Mouse (Mus musculus): ENCODE measurements at regions not wholly inside any gene's neighbourhood (a gene's known extent, or its start where the extent isn't known, plus 50 kb on each side); places are given as distances from the start of the nearest gene placed in this dataset.

GRCm38 (mm10) chr3:80255304-80255703 is 371.0 kb downstream of the Fam198b start:
- Histone ChIP-seq H3K36me3 (ENCODE audit: control insufficient read depth, insufficient read depth, low read length) (no peaks in the 10 kb centered on the region), H3K4me1 (ENCODE audit: control insufficient read depth, insufficient read depth, insufficient read length, low read length) (no peaks in the 10 kb centered on the region), H3K27ac (ENCODE audit: insufficient read depth, low read depth, low read length) (no peak overlapping the region), H3K4me3 (ENCODE audit: low read depth, low read length) (no peak overlapping the region), H3K27me3 (ENCODE audit: control insufficient read depth, insufficient read depth, low read length) (no peaks in the 10 kb centered on the region)
- WGBS, result 81% methylated on average over 3 of the region's 3 CpGs
- TF ChIP-seq POLR2A (IDR thresholded peaks at IDR 0.05; ENCODE audit: low read depth, low read length) (no peak), CTCF (IDR thresholded peaks at IDR 0.05; ENCODE audit: extremely low read depth, insufficient read length, insufficient replicate concordance, low read depth, low read length) (no peak)

GRCm38 (mm10) chr3:80256383-80256782 is 372.1 kb downstream of the Fam198b start:
- no peaks in the 10 kb centered on the region for H3K4me1 ChIP-seq (ENCODE audit: control insufficient read depth, insufficient read depth, insufficient read length, low read length)
- H3K27me3 ChIP-seq (ENCODE audit: control insufficient read depth, insufficient read depth, low read length), result no peaks in the 10 kb centered on the region
- H3K36me3 ChIP-seq (ENCODE audit: control insufficient read depth, insufficient read depth, low read length), result no peaks in the 10 kb centered on the region
- WGBS, result 87% methylated on average over 3 of the region's 3 CpGs
- no peak overlapping the region for H3K4me3 ChIP-seq (ENCODE audit: low read depth, low read length)
- no peak for TF ChIP-seq POLR2A (IDR thresholded peaks at IDR 0.05; ENCODE audit: low read depth, low read length)
- no peak for TF ChIP-seq CTCF (IDR thresholded peaks at IDR 0.05; ENCODE audit: extremely low read depth, insufficient read length, insufficient replicate concordance, low read depth, low read length)
- no peak overlapping the region for H3K27ac ChIP-seq (ENCODE audit: insufficient read depth, low read depth, low read length)

- TF ChIP-seq CTCF (IDR thresholded peaks at IDR 0.05; ENCODE audit: extremely low read depth, insufficient read length, insufficient replicate concordance, low read depth, low read length) (no peak), POLR2A (IDR thresholded peaks at IDR 0.05; ENCODE audit: low read depth, low read length) (no peak)
- H3K36me3 ChIP-seq (ENCODE audit: control insufficient read depth, insufficient read depth, low read length), result no peaks in the 10 kb centered on the region
- H3K27me3 ChIP-seq (ENCODE audit: control insufficient read depth, insufficient read depth, low read length), result no peaks in the 10 kb centered on the region
- no peaks in the 10 kb centered on the region for H3K4me1 ChIP-seq (ENCODE audit: control insufficient read depth, insufficient read depth, insufficient read length, low read length)
- H3K27ac ChIP-seq (ENCODE audit: insufficient read depth, low read depth, low read length), result no peak overlapping the region
- H3K4me3 ChIP-seq (ENCODE audit: low read depth, low read length), result no peak overlapping the region
- 77% methylated on average over 2 of the region's 2 CpGs for WGBS
Measured at GRCm38 (mm10) chr3:80263095-80263494, 378.8 kb downstream of the Fam198b start.

- TF ChIP-seq POLR2A (IDR thresholded peaks at IDR 0.05; ENCODE audit: low read depth, low read length) (no peak), CTCF (IDR thresholded peaks at IDR 0.05; ENCODE audit: extremely low read depth, insufficient read length, insufficient replicate concordance, low read depth, low read length) (no peak)
- Histone ChIP-seq H3K27me3 (ENCODE audit: control insufficient read depth, insufficient read depth, low read length) (no peaks in the 10 kb centered on the region), H3K4me1 (ENCODE audit: control insufficient read depth, insufficient read depth, insufficient read length, low read length) (no peaks in the 10 kb centered on the region), H3K27ac (ENCODE audit: insufficient read depth, low read depth, low read length) (no peak overlapping the region), H3K4me3 (ENCODE audit: low read depth, low read length) (no peak overlapping the region), H3K36me3 (ENCODE audit: control insufficient read depth, insufficient read depth, low read length) (no peaks in the 10 kb centered on the region)
- 41% methylated on average over 1 of the region's 1 CpGs for WGBS
Measured at GRCm38 (mm10) chr3:80284656-80285055, 400.3 kb downstream of the Fam198b start.

- no peak overlapping the region for H3K27ac ChIP-seq (ENCODE audit: insufficient read depth, low read depth, low read length)
- no peaks in the 10 kb centered on the region for H3K4me1 ChIP-seq (ENCODE audit: control insufficient read depth, insufficient read depth, insufficient read length, low read length)
- H3K27me3 ChIP-seq (ENCODE audit: control insufficient read depth, insufficient read depth, low read length), result no peaks in the 10 kb centered on the region
- no peak for TF ChIP-seq CTCF (IDR thresholded peaks at IDR 0.05; ENCODE audit: extremely low read depth, insufficient read length, insufficient replicate concordance, low read depth, low read length)
- no peak for TF ChIP-seq POLR2A (IDR thresholded peaks at IDR 0.05; ENCODE audit: low read depth, low read length)
- WGBS, result 78% methylated on average over 3 of the region's 3 CpGs
- H3K4me3 ChIP-seq (ENCODE audit: low read depth, low read length), result no peak overlapping the region
- H3K36me3 ChIP-seq (ENCODE audit: control insufficient read depth, insufficient read depth, low read length), result no peaks in the 10 kb centered on the region
Measured at GRCm38 (mm10) chr3:80285246-80285645, 400.9 kb downstream of the Fam198b start.

- Histone ChIP-seq H3K4me3 (ENCODE audit: low read depth, low read length) (no peak overlapping the region), H3K27ac (ENCODE audit: insufficient read depth, low read depth, low read length) (no peak overlapping the region), H3K4me1 (ENCODE audit: control insufficient read depth, insufficient read depth, insufficient read length, low read length) (no peaks in the 10 kb centered on the region), H3K27me3 (ENCODE audit: control insufficient read depth, insufficient read depth, low read length) (no peaks in the 10 kb centered on the region), H3K36me3 (ENCODE audit: control insufficient read depth, insufficient read depth, low read length) (no peaks in the 10 kb centered on the region)
- TF ChIP-seq POLR2A (IDR thresholded peaks at IDR 0.05; ENCODE audit: low read depth, low read length), result no peak
- no peak for TF ChIP-seq CTCF (IDR thresholded peaks at IDR 0.05; ENCODE audit: extremely low read depth, insufficient read length, insufficient replicate concordance, low read depth, low read length)
- 81% methylated on average over 4 of the region's 4 CpGs for WGBS
Measured at GRCm38 (mm10) chr3:80293485-80293884, 409.2 kb downstream of the Fam198b start.

- Histone ChIP-seq H3K27me3 (ENCODE audit: control insufficient read depth, insufficient read depth, low read length) (no peaks in the 10 kb centered on the region), H3K4me1 (ENCODE audit: control insufficient read depth, insufficient read depth, insufficient read length, low read length) (no peaks in the 10 kb centered on the region), H3K36me3 (ENCODE audit: control insufficient read depth, insufficient read depth, low read length) (no peaks in the 10 kb centered on the region), H3K27ac (ENCODE audit: insufficient read depth, low read depth, low read length) (no peak overlapping the region), H3K4me3 (ENCODE audit: low read depth, low read length) (no peak overlapping the region)
- 69% methylated on average over 4 of the region's 4 CpGs for WGBS
- no peak for TF ChIP-seq POLR2A (IDR thresholded peaks at IDR 0.05; ENCODE audit: low read depth, low read length)
- TF ChIP-seq CTCF (IDR thresholded peaks at IDR 0.05; ENCODE audit: extremely low read depth, insufficient read length, insufficient replicate concordance, low read depth, low read length), result no peak
Measured at GRCm38 (mm10) chr3:80307632-80308031, 423.3 kb downstream of the Fam198b start.

- Histone ChIP-seq H3K36me3 (ENCODE audit: control insufficient read depth, insufficient read depth, low read length) (no peaks in the 10 kb centered on the region), H3K4me1 (ENCODE audit: control insufficient read depth, insufficient read depth, insufficient read length, low read length) (no peaks in the 10 kb centered on the region), H3K27ac (ENCODE audit: insufficient read depth, low read depth, low read length) (no peak overlapping the region), H3K4me3 (ENCODE audit: low read depth, low read length) (no peak overlapping the region), H3K27me3 (ENCODE audit: control insufficient read depth, insufficient read depth, low read length) (no peaks in the 10 kb centered on the region)
- no peak for TF ChIP-seq CTCF (IDR thresholded peaks at IDR 0.05; ENCODE audit: extremely low read depth, insufficient read length, insufficient replicate concordance, low read depth, low read length)
- no peak for TF ChIP-seq POLR2A (IDR thresholded peaks at IDR 0.05; ENCODE audit: low read depth, low read length)
- WGBS, result 73% methylated on average over 4 of the region's 4 CpGs
Measured at GRCm38 (mm10) chr3:80309931-80310330, 425.6 kb downstream of the Fam198b start.

All from small intestine, adult 2 months (tissue).